Mouse (Mus musculus) cortical plate, adult 2 months (tissue): Measurements from ENCODE around the gene Adarb1. TPM values are rescaled to one million over a fixed set of nuclear protein-coding genes. Genes with fewer than 3 reads are reported as not detected.
A peak's percentile ranks its signal among the peaks of the same experiment; 100 is the strongest.

Experiments used
- H3K27ac ChIP-seq: fragments of 200-500 bp; 2 replicates; pipeline ENCODE4 v1.5.1; 2012; ENCODE audit warnings: low read length, control low read depth, inconsistent platforms; ENCODE audit not compliant: insufficient read depth
- H3K4me1 ChIP-seq: fragments of 200-500 bp; 2 replicates; pipeline ENCODE4 v1.6.1; 2011; ENCODE audit warnings: low read length; ENCODE audit not compliant: control insufficient read depth, insufficient read depth
- H3K4me3 ChIP-seq: fragments of 200-500 bp; 2 replicates; pipeline ENCODE4 v1.5.1; 2011; ENCODE audit warnings: mild to moderate bottlenecking, low read length, control low read depth; ENCODE audit not compliant: insufficient read depth
- CTCF ChIP-seq: fragments of 200-500 bp; IDR thresholded peaks from 2 replicates; pipeline ENCODE4 v1.5.1; 2011; ENCODE audit warnings: mild to moderate bottlenecking, control low read depth, low read length; ENCODE audit not compliant: insufficient read depth; ENCODE audit errors: extremely low read depth
- POLR2A ChIP-seq: fragments of 200-500 bp; IDR thresholded peaks from 2 replicates; pipeline ENCODE4 v1.6.1; 2011; ENCODE audit warnings: mild to moderate bottlenecking, low read length, control low read depth; ENCODE audit not compliant: insufficient read depth; ENCODE audit errors: extremely low read depth
- polyA plus RNA-seq: library from polyadenylated mRNA; depleted of rRNA; stranded (reverse); fragments of >200 nt; gene quantifications from 2 replicates; pipeline ENCODE4 v1.2.3, GENCODE M21; 2012

Adarb1 gene
- polyA plus RNA-seq, 1 experiment: 105 TPM

DNA sequence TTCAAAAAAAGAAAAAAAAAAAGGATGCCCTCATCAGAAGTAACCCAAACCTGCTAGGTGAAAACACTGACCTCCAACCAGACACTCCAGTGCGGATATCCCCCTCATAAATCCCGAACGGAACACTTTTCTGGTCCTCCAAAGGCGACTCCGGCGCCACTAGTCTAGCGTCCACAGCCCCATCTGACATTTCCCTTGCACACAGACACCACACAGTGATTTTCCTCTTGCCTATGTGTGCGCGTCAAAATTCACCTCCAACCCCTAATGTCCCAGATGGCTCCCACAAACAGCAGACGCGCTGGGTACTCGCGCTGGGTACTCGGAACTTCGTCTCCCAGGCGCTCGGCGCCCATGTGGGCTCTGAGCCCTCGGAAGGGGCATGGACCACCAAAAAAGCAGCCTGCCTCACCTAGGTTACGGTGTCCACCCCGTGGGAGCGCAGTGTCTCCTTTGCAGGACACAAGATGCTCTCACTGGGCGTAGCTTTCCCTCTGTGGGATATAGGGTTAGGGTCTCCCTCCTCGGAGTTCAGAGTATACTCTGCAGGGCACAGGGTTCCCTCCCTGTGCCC is 1.3 kb downstream of the Adarb1 start:
- Histone ChIP-seq H3K4me1 (peaks cover 1% of the 10 kb centered on the region; the same call in 1 of the 2 replicates), H3K27ac (no peak overlapping the region), H3K4me3 (peak overlapping the region; percentile 72)
- no peak for TF ChIP-seq CTCF
- no peak for TF ChIP-seq POLR2A

DNA sequence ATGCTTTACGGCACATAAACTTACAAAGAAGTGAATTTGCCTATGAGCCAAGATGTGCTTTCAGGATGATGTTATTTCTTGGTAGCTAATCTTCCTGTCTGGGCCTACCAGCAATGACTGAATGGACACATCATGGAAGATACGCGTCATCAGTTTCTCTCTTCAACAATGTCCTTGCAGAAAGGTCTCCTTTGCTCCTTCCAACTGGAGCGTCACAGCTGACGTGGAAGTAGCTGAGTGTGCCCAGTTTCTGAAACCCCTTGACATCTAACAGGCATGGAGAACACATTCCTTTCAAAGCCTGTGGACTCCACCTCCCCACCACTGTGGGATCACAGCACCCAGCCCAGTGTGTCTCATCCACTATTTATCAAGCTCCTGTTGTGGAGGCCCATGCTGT is 2.2 kb downstream of the Adarb1 start:
- Histone ChIP-seq H3K4me3 (no peak overlapping the region), H3K27ac (no peak overlapping the region), H3K4me1 (peaks cover 1% of the 10 kb centered on the region; the same call in 1 of the 2 replicates)
- TF ChIP-seq POLR2A (no peak), CTCF (no peak)

DNA sequence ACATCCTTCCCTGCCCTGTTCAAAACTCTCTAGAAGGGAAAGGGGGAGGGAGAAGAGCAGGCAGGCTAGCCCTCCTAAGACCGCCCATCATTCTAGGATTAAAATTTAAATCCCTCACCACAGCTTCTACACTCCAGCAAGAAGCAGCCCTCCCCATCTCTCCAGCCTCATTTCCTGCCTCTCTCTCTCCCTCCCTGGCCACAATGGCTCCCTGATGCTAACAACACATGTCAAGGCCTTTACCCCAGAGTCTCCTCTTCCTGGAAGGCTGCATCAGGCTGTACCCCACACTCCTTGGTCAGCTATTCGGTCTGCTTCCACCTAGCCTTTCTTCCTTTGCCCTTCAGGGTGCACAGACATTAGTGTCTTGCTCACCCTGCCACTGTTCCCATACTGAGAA is 4.3 kb downstream of the Adarb1 start:
- H3K27ac ChIP-seq: no peak overlapping the region
- H3K4me3 ChIP-seq: no peak overlapping the region
- TF ChIP-seq CTCF: no peak
- no peak for TF ChIP-seq POLR2A
- peaks cover 8% of the 10 kb centered on the region for H3K4me1 ChIP-seq

DNA sequence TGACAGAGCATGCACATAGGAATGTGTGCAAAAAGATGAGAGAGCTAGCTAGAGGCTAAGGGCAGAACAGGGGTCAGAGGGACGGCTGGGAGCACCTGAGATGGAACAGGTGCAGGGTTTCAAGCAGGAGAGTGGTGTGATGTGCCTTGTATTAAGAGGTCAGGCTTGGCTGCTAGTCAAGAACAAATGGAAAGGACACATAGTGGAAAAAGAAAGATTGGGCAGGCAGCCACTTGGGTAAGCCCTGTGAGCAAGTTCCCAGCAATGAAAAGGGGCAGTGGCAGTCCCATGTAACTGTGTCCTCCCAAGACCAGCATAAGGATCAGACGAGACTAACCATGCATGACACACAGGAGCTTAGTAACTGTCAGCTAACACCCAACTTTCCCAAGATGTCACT is 8.9 kb downstream of the Adarb1 start:
- Histone ChIP-seq H3K4me1 (peaks cover 11% of the 10 kb centered on the region), H3K4me3 (no peak overlapping the region), H3K27ac (no peak overlapping the region; the same call in 1 of the 2 replicates)
- TF ChIP-seq POLR2A (no peak), CTCF (no peak)

DNA sequence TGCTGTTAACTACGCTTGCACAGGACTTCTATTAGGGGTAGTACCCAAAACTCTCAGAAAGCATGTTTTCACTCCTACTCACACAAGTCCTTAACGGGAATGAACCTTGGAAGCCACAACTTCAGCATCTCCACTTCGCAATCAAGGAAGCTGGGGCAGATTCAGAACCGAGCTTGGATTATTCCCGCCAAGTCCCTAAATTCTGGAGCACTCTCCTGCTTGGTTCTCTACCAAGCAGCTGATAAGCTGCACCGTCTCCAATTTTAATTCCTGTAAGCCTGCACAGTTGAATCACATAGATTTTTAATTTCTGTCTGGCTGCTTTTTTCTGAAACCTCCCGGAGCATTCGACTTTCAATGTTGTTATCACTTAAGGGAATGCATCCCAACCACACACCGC is 9.8 kb downstream of the Adarb1 start:
- TF ChIP-seq CTCF (no peak), POLR2A (no peak)
- Histone ChIP-seq H3K27ac (no peak overlapping the region), H3K4me1 (peaks cover 11% of the 10 kb centered on the region), H3K4me3 (no peak overlapping the region)

DNA sequence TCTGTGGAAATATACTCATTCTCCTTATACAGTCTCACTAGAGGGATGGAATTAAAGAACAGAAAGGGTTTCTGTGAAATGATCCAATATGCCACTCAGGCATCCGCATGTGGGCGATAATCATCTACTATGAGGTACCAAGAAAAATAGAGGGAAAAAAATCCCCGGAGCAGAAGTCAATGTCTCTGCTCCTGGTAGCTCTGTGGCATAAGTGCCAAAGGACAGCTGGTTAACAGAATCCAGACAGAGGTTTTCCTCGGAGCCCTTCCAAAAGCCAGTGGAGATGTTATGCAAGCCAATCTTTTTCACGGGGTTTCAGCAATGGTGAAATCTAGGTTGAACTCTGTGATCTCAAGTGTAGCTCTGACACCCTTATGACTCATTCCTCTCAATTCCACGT is 11.6 kb downstream of the Adarb1 start:
- H3K4me3 ChIP-seq: no peak overlapping the region
- H3K4me1 ChIP-seq: peaks cover 10% of the 10 kb centered on the region
- H3K27ac ChIP-seq: no peak overlapping the region
- no peak for TF ChIP-seq CTCF
- TF ChIP-seq POLR2A: no peak

DNA sequence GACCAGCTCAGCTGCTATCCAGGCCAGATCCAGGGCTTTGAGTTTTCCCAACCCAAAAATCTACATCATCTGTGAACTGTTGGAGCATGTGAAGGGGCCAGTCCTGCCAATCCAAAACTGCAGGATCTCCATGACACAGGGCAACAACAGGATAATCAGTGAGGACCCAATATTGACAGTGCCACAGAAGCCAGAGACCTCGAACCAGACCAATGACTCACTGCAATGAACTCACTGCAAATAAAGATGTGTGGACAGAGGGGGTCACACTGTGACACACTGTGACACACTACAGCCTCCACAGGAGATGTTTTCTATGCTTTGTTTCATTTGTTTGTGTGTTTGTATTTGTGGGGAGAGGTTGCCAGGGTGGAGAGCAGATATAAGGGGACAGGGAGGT is 15.6 kb downstream of the Adarb1 start:
- Histone ChIP-seq H3K27ac (no peak overlapping the region), H3K4me1 (peaks cover 3% of the 10 kb centered on the region), H3K4me3 (no peak overlapping the region)
- no peak for TF ChIP-seq CTCF
- TF ChIP-seq POLR2A: no peak

DNA sequence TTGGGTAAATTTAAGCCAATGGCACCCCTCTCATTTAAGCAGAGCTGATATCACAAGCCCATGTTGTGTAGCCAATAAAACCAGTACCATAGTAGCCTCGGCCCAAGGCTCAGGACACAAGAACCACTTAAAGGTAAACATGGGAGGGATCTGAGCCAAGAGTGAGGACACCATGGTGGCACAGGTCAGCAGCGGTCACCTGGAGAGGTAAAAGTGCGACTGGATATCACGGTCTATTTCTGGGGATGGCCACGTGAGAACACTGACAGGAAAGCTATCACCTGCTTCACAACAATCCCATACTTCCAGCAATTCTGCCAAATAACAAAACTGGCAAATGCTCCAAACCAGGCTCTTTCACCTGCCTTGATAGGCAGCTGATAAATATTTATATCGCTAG is 17.0 kb downstream of the Adarb1 start:
- TF ChIP-seq CTCF (no peak), POLR2A (no peak)
- Histone ChIP-seq H3K4me3 (no peak overlapping the region), H3K27ac (no peak overlapping the region), H3K4me1 (no peaks in the 10 kb centered on the region; the same call in 1 of the 2 replicates)

DNA sequence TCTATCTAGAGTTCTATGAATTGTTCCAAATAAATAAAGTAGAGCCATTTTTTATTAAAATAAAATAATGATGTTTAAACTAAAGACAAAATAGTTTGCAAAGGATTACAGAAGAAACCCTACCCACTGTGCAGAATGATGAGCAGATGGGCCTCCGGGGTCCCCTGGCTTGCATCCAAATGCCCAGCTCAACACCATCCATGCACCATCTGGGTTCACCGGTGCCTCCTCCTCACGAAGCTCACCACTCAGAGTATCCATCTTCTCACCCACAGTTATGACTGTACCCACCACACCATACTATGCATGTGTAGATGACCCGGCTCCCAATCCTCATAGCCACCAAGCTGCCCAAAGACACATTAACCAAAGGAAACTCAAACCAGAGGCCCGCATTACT is 18.1 kb downstream of the Adarb1 start:
- Histone ChIP-seq H3K4me1 (no peaks in the 10 kb centered on the region; the same call in 1 of the 2 replicates), H3K27ac (no peak overlapping the region), H3K4me3 (no peak overlapping the region)
- no peak for TF ChIP-seq CTCF
- TF ChIP-seq POLR2A: no peak

DNA sequence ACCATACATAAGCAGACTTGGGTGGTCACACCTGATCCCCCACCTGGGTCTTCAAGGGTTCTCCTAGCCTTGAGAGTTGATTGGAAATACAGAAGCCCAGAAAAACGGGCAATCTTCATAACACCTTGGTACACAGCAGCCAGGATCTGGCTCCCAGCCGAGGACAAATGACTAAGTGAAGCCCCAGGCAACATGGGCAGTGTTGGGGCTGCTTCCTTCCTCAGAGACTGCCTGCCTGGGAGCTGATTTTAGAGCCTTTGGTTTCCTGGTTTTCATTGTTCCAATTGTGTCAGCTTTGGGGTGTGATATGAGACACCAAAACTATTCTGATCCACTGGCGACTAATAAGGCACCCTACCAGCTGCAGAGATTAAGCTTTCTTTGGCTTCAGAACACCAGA is 20.0 kb downstream of the Adarb1 start:
- Histone ChIP-seq H3K27ac (no peak overlapping the region), H3K4me1 (no peaks in the 10 kb centered on the region), H3K4me3 (no peak overlapping the region)
- no peak for TF ChIP-seq POLR2A
- no peak for TF ChIP-seq CTCF

DNA sequence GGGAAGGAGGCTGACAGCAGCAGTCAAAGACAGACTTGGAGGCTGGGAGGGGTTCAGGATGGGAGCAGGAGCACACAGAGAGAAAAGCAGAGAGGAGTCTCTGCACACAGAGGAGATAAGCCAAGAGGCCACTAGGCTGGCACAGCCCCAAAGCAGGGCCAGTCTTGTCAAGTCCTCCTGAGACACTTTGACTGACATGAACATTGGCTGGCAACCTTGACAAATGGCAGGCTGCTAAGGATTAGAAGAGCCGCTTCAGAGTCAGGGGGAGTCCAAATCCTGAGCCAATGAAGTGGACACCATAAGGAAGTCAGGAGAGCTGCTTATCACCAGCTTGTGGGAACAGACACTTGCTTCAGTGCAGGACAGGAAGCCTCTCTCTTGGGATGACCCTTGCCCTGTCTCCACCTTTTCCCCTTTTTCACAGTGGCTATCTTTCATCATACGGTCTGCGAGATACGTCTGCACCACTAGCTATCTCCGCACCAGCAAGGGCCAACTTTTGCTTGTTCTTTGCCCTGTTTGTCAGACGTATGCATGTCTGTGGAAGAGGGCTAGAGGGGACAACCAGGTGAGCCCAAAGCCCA is 20.9 kb downstream of the Adarb1 start:
- Histone ChIP-seq H3K27ac (no peak overlapping the region), H3K4me3 (no peak overlapping the region), H3K4me1 (no peaks in the 10 kb centered on the region)
- no peak for TF ChIP-seq POLR2A
- no peak for TF ChIP-seq CTCF
